Mouse (Mus musculus): ENCODE results near the gene Slc13a2.

- TF ChIP-seq CTCF (IDR thresholded peaks at IDR 0.05; ENCODE audit: extremely low read depth, insufficient read depth, low read length) (no peak), POLR2A (IDR thresholded peaks at IDR 0.05; ENCODE audit: extremely low read depth, insufficient read depth, low read length) (no peak)
Measured at GRCm38 (mm10) chr11:78348474-78348873, 73.5 kb downstream of the Slc13a2 start.

Measured in cortical plate, adult 2 months (tissue).